Mouse (Mus musculus) intestine, embryonic 14.5 days (tissue): ENCODE data around the gene Nckipsd. TPM values are rescaled to one million over a fixed set of nuclear protein-coding genes. Genes with fewer than 3 reads are reported as not detected.
A peak's percentile ranks its signal among the peaks of the same experiment; 100 is the strongest.

Experiments
- ATAC-seq: fragments of 200-750 bp; cut with Nextera tagmentation; replicated peaks from 2 replicates; pipeline ENCODE4 v1.8.0; 2017; ENCODE audit warnings: low read depth, moderate number of reproducible peaks, moderate TSS enrichment, moderate library complexity; ENCODE audit not compliant: low FRiP score, low TSS enrichment
- DNase-seq: peaks from one replicate; pipeline ENCODE4 v3.0.0-alpha.2; 2018; ENCODE audit warnings: low spot score
- H3K27ac ChIP-seq: fragments of 300-500 bp; sonication (generic); 2 replicates; pipeline ENCODE4 v1.5.1; 2014; ENCODE audit warnings: low read depth, mild to moderate bottlenecking, control low read depth
- H3K27me3 ChIP-seq: fragments of 300-500 bp; sonication (generic); replicated peaks from 2 replicates; pipeline ENCODE4 v1.6.1; 2014; ENCODE audit warnings: low read length, control low read depth; ENCODE audit not compliant: control insufficient read depth, insufficient read depth
- H3K36me3 ChIP-seq: fragments of 300-500 bp; sonication (generic); 2 replicates; pipeline ENCODE4 v1.6.1; 2014; ENCODE audit warnings: low read length, control low read depth; ENCODE audit not compliant: control insufficient read depth, insufficient read depth
- H3K4me1 ChIP-seq: fragments of 300-500 bp; sonication (generic); replicated peaks from 2 replicates; pipeline ENCODE4 v1.6.1; 2014; ENCODE audit warnings: low read length, control low read depth, mixed read lengths; ENCODE audit not compliant: control insufficient read depth, insufficient read depth
- H3K4me2 ChIP-seq: fragments of 300-500 bp; sonication (generic); 2 replicates; pipeline ENCODE4 v1.6.1; 2014; ENCODE audit warnings: low read length
- H3K4me3 ChIP-seq: fragments of 300-500 bp; sonication (generic); 2 replicates; pipeline ENCODE4 v1.5.1; 2014; ENCODE audit warnings: low read depth, low read length, control low read depth, mixed read lengths
- H3K9ac ChIP-seq: fragments of 300-500 bp; sonication (generic); 2 replicates; pipeline ENCODE4 v1.6.1; 2014; ENCODE audit warnings: mild to moderate bottlenecking, low read length
- H3K9me3 ChIP-seq: fragments of 300-500 bp; sonication (generic); 2 replicates; pipeline ENCODE4 v1.6.1; 2016; ENCODE audit warnings: low read length, control low read depth; ENCODE audit not compliant: control insufficient read depth
- WGBS: fragments of 180-500 bp; shearing (Covaris S2); extraction: QIAGEN DNeasy Blood & Tissue Kit; methylation state at CpG from one replicate; pipeline ENCODE4 v1.1.7; 2014; 5-methylcytosine and 5-hydroxymethylcytosine counted together
- polyA plus RNA-seq: library from polyadenylated mRNA; unstranded; fragments of >200 nt; fragmentation: Nextera tagmentation; extraction: Ambion mirVana; gene quantifications from 2 replicates; pipeline ENCODE4 v1.2.1, GENCODE M21; 2014

Gene Nckipsd
- polyA plus RNA-seq, 1 experiment from 2014 or later = 14.3 TPM

- H3K9ac ChIP-seq = no peak overlapping the region
- H3K4me3 ChIP-seq = no peak overlapping the region
- H3K4me1 ChIP-seq = no peaks in the 10 kb centered on the region
- ATAC-seq (no peak), DNase-seq (no peak)
- WGBS = 61% methylated on average over 5 of the region's 5 CpGs
- H3K27me3 ChIP-seq = 0 out of 2 replicates have a peak, but pooled peaks cover 11% of the 10 kb centered on the region
- no peak overlapping the region for H3K27ac ChIP-seq
- H3K4me2 ChIP-seq = no peak overlapping the region
- no peaks in the 10 kb centered on the region for H3K36me3 ChIP-seq
- H3K9me3 ChIP-seq = no peaks in the 10 kb centered on the region
These were observed 37.2 kb downstream of the Nckipsd start for GRCm38 (mm10) chr9:108845390-108845789.

- Histone ChIP-seq H3K4me2 (no peak overlapping the region), H3K4me1 (no peaks in the 10 kb centered on the region), H3K27me3 (0 out of 2 replicates have a peak, but pooled peaks cover 10% of the 10 kb centered on the region), H3K9me3 (no peaks in the 10 kb centered on the region), H3K4me3 (no peak overlapping the region), H3K36me3 (no peaks in the 10 kb centered on the region), H3K27ac (no peak overlapping the region), H3K9ac (no peak overlapping the region)
- 81% methylated on average over 4 of the region's 4 CpGs for WGBS
- ATAC-seq (no peak), DNase-seq (no peak)
These were observed 39.2 kb downstream of the Nckipsd start for GRCm38 (mm10) chr9:108847374-108847773.

GRCm38 (mm10) chr9:108848419-108848818, 40.3 kb downstream of the Nckipsd start:
- H3K27me3 ChIP-seq = 0 out of 2 replicates have a peak, but pooled peaks cover 3% of the 10 kb centered on the region
- no peaks in the 10 kb centered on the region for H3K9me3 ChIP-seq
- H3K27ac ChIP-seq = no peak overlapping the region
- H3K4me1 ChIP-seq = peaks cover 4% of the 10 kb centered on the region; the same call in 1 of the 2 replicates
- DNase-seq = no peak
- H3K36me3 ChIP-seq = no peaks in the 10 kb centered on the region
- 72% methylated on average over 17 of the region's 17 CpGs for WGBS
- H3K9ac ChIP-seq = no peak overlapping the region
- no peak overlapping the region for H3K4me2 ChIP-seq
- H3K4me3 ChIP-seq = no peak overlapping the region
- ATAC-seq = no peak

GRCm38 (mm10) chr9:108852976-108853375, 44.8 kb downstream of the Nckipsd start, which contains the start of gene Slc26a6:
Gene Slc26a6 (plus strand): TSS chr9:108853283.
- 80% methylated on average over 3 of the region's 3 CpGs for WGBS
- Histone ChIP-seq H3K27me3 (no peaks in the 10 kb centered on the region), H3K9me3 (no peaks in the 10 kb centered on the region), H3K4me3 (peak within 1 kb of the TSS; percentile 62), H3K9ac (peak within 1 kb of the TSS; percentile 56), H3K36me3 (peaks cover 16% of the 10 kb centered on the region), H3K4me1 (peaks cover 7% of the 10 kb centered on the region), H3K4me2 (peak within 1 kb of the TSS; percentile 53), H3K27ac (peak within 1 kb of the TSS; percentile 55)
- DNase-seq (no peak), ATAC-seq (no peak)

GRCm38 (mm10) chr9:108853635-108854240, 45.6 kb downstream of the Nckipsd start:
- DNase-seq (no peak), ATAC-seq (peak; percentile 88)
- 3% methylated on average over 25 of the region's 25 CpGs for WGBS
- peak overlapping the region; percentile 55 for H3K27ac ChIP-seq
- peak overlapping the region; percentile 53 for H3K4me2 ChIP-seq
- H3K4me1 ChIP-seq = peaks cover 7% of the 10 kb centered on the region
- peak overlapping the region; percentile 56 for H3K9ac ChIP-seq
- H3K9me3 ChIP-seq = no peaks in the 10 kb centered on the region
- H3K27me3 ChIP-seq = no peaks in the 10 kb centered on the region
- H3K4me3 ChIP-seq = peak overlapping the region; percentile 62
- H3K36me3 ChIP-seq = peaks cover 16% of the 10 kb centered on the region

GRCm38 (mm10) chr9:108854241-108854696, 46.1 kb downstream of the Nckipsd start:
- Histone ChIP-seq H3K9ac (peak overlapping the region; percentile 56), H3K27me3 (no peaks in the 10 kb centered on the region), H3K4me3 (peak overlapping the region; percentile 62), H3K4me1 (peaks cover 7% of the 10 kb centered on the region), H3K36me3 (peaks cover 17% of the 10 kb centered on the region), H3K27ac (peak overlapping the region; percentile 55), H3K4me2 (peak overlapping the region; percentile 53), H3K9me3 (no peaks in the 10 kb centered on the region)
- ATAC-seq (peak; percentile 80), DNase-seq (peak; percentile 90)
- WGBS = under 1% methylated on average over 28 of the region's 28 CpGs

GRCm38 (mm10) chr9:108855335-108855734, 47.2 kb downstream of the Nckipsd start:
- DNase-seq (no peak), ATAC-seq (no peak)
- H3K4me2 ChIP-seq = peak overlapping the region; percentile 53; the same call in 1 of the 2 replicates
- H3K9ac ChIP-seq = 0 out of 2 replicates have a peak overlapping the region, but pooled peaks have one; percentile 12
- no peaks in the 10 kb centered on the region for H3K27me3 ChIP-seq
- no peak overlapping the region for H3K27ac ChIP-seq
- peaks cover 7% of the 10 kb centered on the region for H3K4me1 ChIP-seq
- no peak overlapping the region for H3K4me3 ChIP-seq
- H3K9me3 ChIP-seq = no peaks in the 10 kb centered on the region
- 59% methylated on average over 5 of the region's 5 CpGs for WGBS
- H3K36me3 ChIP-seq = peaks cover 20% of the 10 kb centered on the region

- DNase-seq = no peak
- H3K27ac ChIP-seq = no peak overlapping the region
- WGBS = 73% methylated on average over 8 of the region's 8 CpGs
- no peak overlapping the region for H3K9ac ChIP-seq
- H3K27me3 ChIP-seq = no peaks in the 10 kb centered on the region
- H3K36me3 ChIP-seq = peaks cover 26% of the 10 kb centered on the region
- H3K4me3 ChIP-seq = no peak overlapping the region
- no peaks in the 10 kb centered on the region for H3K9me3 ChIP-seq
- no peaks in the 10 kb centered on the region; the same call in 1 of the 2 replicates for H3K4me1 ChIP-seq
- no peak for ATAC-seq
- H3K4me2 ChIP-seq = no peak overlapping the region
These were observed 50.8 kb downstream of the Nckipsd start for GRCm38 (mm10) chr9:108858792-108859527.
